Mouse (Mus musculus) olfactory bulb, adult 2 months (tissue): ENCODE data around the gene Mllt1.

Experiments used
- CTCF ChIP-seq: fragments of 200-500 bp; IDR thresholded peaks from 2 replicates; pipeline ENCODE4 v1.5.1; 2012; ENCODE audit warnings: low read depth, mild to moderate bottlenecking, low read length, moderate library complexity; ENCODE audit not compliant: insufficient read depth
- POLR2A ChIP-seq: fragments of 200-500 bp; IDR thresholded peaks from 2 replicates; pipeline ENCODE4 v1.6.1; 2012; ENCODE audit warnings: mild to moderate bottlenecking, low read depth, low read length, moderate library complexity; ENCODE audit not compliant: insufficient read depth

DNA sequence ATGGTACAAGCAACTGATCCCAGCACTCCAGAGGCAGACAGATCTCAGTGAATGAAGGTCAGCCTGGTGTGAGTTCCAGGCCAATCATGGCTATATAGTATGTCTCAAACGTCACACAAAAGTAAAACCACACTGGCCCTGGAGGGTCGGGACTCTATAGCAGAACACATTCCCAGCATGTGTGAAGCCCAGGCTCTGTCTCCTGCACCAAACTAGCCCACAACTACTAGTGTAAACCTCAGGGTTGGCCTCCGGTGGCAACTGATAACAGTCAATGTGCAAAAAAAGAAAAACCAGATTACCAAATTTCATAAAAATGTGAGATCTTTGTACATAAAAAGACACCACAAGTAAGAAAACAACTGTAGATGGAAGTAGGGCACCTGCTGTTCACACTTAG is 22.2 kb downstream of the Mllt1 start:
- TF ChIP-seq POLR2A = no peak
- TF ChIP-seq CTCF = no peak
